Mouse (Mus musculus) CH12.LX (cell line): ENCODE results near the gene Tmem145.

Experiments used
- CTCF ChIP-seq, 2 experiments: IDR thresholded peaks in 1 of 2; conservative IDR thresholded peaks in 1 of 2; 2 replicates each; pipeline ENCODE4 v1.5.1; 2011 to 2012; ENCODE audit warnings: low read depth in 2 of 2, low read length in 2 of 2, improper control_type of control experiment in 1 of 2, inconsistent platforms in 1 of 2, mild to moderate bottlenecking in 1 of 2, moderate library complexity in 1 of 2
- EP300 ChIP-seq: IDR thresholded peaks from 2 replicates; pipeline ENCODE4 v1.6.1; 2011; ENCODE audit warnings: low read length, improper control_type of control experiment
- MAX ChIP-seq: IDR thresholded peaks from 2 replicates; pipeline ENCODE4 v1.6.1; 2011; ENCODE audit warnings: low read length, improper control_type of control experiment
- MXI1 ChIP-seq: IDR thresholded peaks from 2 replicates; pipeline ENCODE4 v1.6.1; 2011; ENCODE audit warnings: mild to moderate bottlenecking, low read depth, low read length, improper control_type of control experiment
- MYC ChIP-seq: IDR thresholded peaks from 2 replicates; pipeline ENCODE4 v1.6.1; 2011; ENCODE audit warnings: low read depth, mild to moderate bottlenecking, improper control_type of control experiment, low read length
- NRF1 ChIP-seq: IDR thresholded peaks from 2 replicates; pipeline ENCODE4 v1.6.1; 2014; ENCODE audit warnings: low read depth, mild to moderate bottlenecking, inconsistent platforms, low read length, improper control_type of control experiment, moderate library complexity

DNA sequence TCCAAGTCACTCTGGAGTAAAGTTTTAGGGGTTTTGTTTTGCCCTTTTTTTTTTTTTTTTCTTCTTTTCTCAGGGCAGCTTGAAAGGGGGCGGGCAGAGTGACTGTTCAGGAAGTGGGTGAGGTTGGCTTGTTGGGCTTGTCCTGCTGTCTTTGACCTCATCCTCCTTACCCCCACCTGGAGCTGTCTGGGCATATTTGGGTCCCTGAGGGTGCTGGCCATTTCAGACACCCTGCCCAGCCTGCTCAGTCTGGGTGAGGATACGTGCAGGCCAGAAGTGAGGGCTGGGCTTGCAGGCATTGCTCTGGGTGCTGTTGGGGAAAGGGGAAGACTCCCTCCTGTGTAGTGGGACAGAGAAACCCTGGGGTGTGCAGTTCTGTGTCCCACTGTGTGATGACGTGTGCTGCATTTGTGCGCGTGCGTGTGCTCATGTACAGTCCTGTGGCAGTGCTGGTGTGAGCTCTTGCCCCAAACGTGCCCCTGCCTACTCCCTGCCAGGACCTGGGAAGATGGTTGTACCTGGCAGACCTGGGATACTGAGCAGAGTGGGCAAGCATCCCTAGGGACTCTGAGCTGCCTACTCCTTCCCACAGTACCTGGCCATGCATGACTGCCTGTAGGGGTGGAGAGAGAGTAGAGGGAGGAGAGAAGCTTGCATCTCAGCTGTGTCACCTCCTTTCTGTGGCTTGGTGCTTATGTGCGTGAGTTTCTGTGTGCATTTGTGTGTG lies 36.2 kb upstream of the Tmem145 start:
- TF ChIP-seq MXI1: peak; percentile 71
- no peak for TF ChIP-seq EP300
- TF ChIP-seq MAX: no peak
- TF ChIP-seq NRF1: peak; percentile 83
- TF ChIP-seq MYC: no peak
- TF ChIP-seq CTCF (conservative IDR thresholded peaks at IDR 0.05 in 1 of 2, IDR thresholded peaks at IDR 0.05 in 1 of 2; ENCODE audit: low read depth in 2 of 2, low read length in 2 of 2): no peak
